Mouse (Mus musculus): Measurements from ENCODE around the gene Ccdc51. TPM values are rescaled to one million over a fixed set of nuclear protein-coding genes. Genes with fewer than 3 reads are reported as not detected.
A peak's percentile ranks its signal among the peaks of the same experiment; 100 is the strongest.
"Not testable (repeated sequence)": the region's sequence is repeated elsewhere in the genome, so short reads cannot be mapped to it uniquely, and the experiment has no call there.

Ccdc51 gene
- total RNA-seq, 2 experiments from 2014 or later, result 7.9 to 8.1 TPM

- peak; percentile 33 for DNase-seq (ENCODE audit: low spot score)
These were observed 40.3 kb downstream of the Ccdc51 start for GRCm38 (mm10) chr9:109122553-109123085.

DNA sequence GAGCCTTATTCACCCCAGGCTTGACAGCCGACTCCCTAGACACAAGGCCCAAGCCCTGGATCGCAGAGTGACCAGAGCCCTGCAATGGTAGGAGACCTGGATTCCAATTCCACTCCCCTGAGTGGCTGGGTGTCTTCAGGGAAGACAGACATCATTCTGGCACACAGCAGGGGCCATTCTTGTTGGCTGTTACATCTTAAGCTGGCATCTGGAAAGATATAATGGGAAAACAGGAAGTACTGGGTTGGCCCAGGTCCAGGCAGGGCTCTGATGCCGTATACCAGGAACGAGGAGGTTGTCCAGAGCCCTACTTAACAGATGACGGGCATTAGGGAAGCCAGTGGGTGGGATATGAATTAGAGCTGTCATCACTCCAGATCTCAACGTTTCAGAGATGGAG, 41.0 kb downstream of the Ccdc51 start:
- no peak for DNase-seq (ENCODE audit: low spot score)

DNA sequence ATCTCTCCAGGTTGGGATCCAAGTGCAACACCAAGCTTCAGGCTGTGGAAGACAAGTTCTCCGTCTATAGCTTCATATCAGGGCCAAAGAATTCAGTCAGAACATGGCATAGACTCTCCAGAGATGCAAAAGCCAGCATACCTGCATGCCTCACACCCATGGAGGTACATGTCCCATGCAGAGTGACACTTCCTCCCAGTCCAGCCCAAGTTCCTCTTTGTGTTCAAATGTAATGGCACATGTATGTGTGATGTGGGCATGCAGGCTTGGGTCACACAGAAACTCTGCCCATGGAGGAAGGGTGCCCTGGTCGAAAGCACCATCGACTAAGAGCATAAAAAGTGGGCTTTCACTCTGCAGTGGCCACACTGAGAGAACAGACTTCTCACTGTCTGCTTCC, 41.9 kb downstream of the Ccdc51 start:
- DNase-seq (ENCODE audit: low spot score), result no peak

DNA sequence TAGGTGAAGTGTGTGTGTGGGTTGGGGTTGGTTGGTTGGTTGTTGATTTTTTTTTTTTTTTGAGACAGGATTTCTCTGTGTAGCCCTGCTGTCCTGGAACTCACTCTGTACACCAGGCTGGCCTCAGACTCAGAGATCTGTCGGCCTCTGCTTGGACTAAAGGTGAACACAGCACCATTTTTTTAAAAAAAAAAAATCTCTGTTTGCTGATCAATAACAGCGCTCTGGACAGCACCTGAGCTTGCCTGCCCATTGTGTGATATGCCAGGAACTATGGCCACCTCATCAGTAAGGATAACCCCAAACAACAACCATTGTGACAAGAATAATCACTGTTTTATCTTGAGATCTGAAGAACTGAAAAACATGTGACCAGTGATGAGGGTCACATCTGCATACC, 42.8 kb downstream of the Ccdc51 start:
- DNase-seq (ENCODE audit: low spot score), result no peak

DNA sequence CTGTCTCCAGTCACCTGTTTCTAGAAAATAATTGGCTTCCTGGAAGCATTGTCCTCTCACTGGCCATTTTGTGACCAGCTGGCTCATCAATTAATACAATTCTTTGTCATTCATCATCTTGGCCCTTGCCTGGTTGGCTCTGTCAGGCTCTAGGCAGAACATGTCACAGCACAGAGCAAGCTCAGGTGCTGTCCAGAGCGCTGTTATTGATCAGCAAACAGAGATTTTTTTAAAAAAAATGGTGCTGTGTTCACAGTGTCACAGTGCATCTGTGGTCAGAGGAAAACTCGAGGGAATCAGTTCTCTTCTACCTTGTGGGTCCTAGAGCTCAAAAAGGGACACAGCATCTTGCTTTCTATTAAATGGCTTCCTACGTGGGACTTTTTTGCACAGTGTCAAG, 43.2 kb downstream of the Ccdc51 start:
- no peak for DNase-seq (ENCODE audit: low spot score)

DNA sequence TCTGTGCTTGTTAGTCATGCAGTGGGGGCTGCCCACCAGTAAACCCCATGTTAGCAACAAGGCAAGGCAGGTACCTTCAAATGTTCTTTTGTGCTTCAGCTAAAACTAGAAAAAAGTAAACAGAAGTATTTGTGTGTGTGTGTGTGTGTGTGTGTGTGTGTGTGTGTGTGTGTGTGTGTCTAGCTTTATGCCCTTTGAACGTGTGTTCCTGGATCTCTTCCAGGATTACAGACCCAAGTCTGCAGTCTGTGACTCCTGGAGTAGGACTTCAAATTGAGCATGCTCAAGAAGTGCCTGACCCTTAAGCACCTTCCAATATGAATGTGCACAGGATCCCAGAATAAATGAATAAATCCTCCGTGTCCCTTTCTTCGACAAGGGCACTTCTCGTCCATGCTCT, 44.8 kb downstream of the Ccdc51 start:
- DNase-seq (ENCODE audit: low spot score), result no peak

DNA sequence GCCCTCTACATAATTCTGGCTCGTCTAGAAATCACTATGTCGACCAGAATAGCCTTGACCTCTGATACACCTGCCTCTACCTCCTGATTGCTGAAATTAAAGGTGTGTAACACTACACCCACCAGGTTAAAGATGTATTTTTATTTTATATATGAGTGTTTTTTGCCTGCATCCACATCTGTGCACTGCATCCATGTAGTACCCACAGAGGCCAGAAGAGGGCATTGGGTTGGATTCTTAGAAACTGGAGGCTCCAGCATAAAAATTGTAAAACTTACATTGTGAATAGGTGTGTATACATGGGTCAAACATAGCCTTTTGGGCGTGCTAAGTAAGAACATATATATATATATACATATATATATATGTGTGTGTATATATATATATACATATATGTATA, 45.9 kb downstream of the Ccdc51 start:
- no peak for DNase-seq (ENCODE audit: low spot score)

GRCm38 (mm10) chr9:109130076-109130475, 47.8 kb downstream of the Ccdc51 start:
- DNase-seq (ENCODE audit: low spot score), result no peak

GRCm38 (mm10) chr9:109140414-109140813, 58.1 kb downstream of the Ccdc51 start:
- DNase-seq (ENCODE audit: low spot score), result not testable (repeated sequence)

Other genes with a start within 250 kb of the Ccdc51 start
- gene Slc26a6, start 229.2 kb upstream of the Ccdc51 start, total RNA-seq (2021), result 10 to 100 TPM; 14.0 to 14.6 TPM
- gene Tmem89, start 167.9 kb upstream of the Ccdc51 start, total RNA-seq (2021), result not detected
- gene Uqcrc1, start 145.9 kb upstream of the Ccdc51 start, total RNA-seq (2021), result 100 to 1,000 TPM; 888 to 981 TPM
- 1 to 10 TPM; 2.2 to 3.5 TPM for gene Col7a1, start 128.9 kb upstream of the Ccdc51 start, total RNA-seq (2021)
- under 1 TPM; 0.27 to 0.90 TPM for gene Ucn2, start 96.5 kb upstream of the Ccdc51 start, total RNA-seq (2021)
- gene Pfkfb4, start 90.7 kb upstream of the Ccdc51 start, total RNA-seq (2021), result 10 to 100 TPM; 18.8 to 43.0 TPM
- gene Shisa5, start 43.9 kb upstream of the Ccdc51 start, total RNA-seq (2021), result 10 to 100 TPM in 1 of 2 experiments, 1 to 10 TPM in 1; 9.8 to 15.5 TPM
- gene Trex1, start 22.8 kb upstream of the Ccdc51 start, total RNA-seq (2021), result 10 to 100 TPM; 13.1 to 17.2 TPM
- 1 to 10 TPM; 8.9 to 9.2 TPM for gene Atrip, start 8.4 kb upstream of the Ccdc51 start, total RNA-seq (2021)
- gene Tma7, start 94 bp downstream of the Ccdc51 start, total RNA-seq (2021), result 100 to 1,000 TPM; 325 to 344 TPM
- 1 to 10 TPM in 1 of 2 experiments, under 1 TPM in 1; 0.68 to 1.4 TPM for gene Plxnb1, start 12.9 kb downstream of the Ccdc51 start, total RNA-seq (2021)
- not detected for gene Fbxw21, start 79.5 kb downstream of the Ccdc51 start, total RNA-seq (2021)
- not detected for gene Fbxw13, start 113.5 kb downstream of the Ccdc51 start, total RNA-seq (2021)
- gene Fbxw20, start 152.3 kb downstream of the Ccdc51 start, total RNA-seq (2021), result not detected
- gene Fbxw14, start 205.2 kb downstream of the Ccdc51 start, total RNA-seq (2021), result not detected

Measured in gastrocnemius, adult 18-20 months (tissue).